Mouse (Mus musculus): Measurements from ENCODE around the gene Prl8a6. TPM values are rescaled to one million over a fixed set of nuclear protein-coding genes. Genes with fewer than 3 reads are reported as not detected.

Prl8a6 gene
- not detected for polyA plus RNA-seq (2015; fragmentation: Illumina TruSeq; extraction: RNeasy Lipid Tissue Mini Kit (QIAGEN cat#74804); ENCODE audit: insufficient read depth, low read depth, low replicate concordance)

GRCm38 (mm10) chr13:27438588-27438987, at the start of gene Prl8a6:
Prl8a6 (minus strand) TSS chr13:27438688.

GRCm38 (mm10) chr13:27390746-27391145, 47.7 kb downstream of the Prl8a6 start, which contains the start of gene Prl2b1:
Prl2b1 (minus strand) TSS chr13:27390846.

Other genes with a start within 250 kb of the Prl8a6 start
- gene Prl3c1, start 242.0 kb downstream of the Prl8a6 start, polyA plus RNA-seq (2015; fragmentation: Illumina TruSeq; extraction: RNeasy Lipid Tissue Mini Kit (QIAGEN cat#74804); ENCODE audit: insufficient read depth, low read depth, low replicate concordance): not detected
- not detected for gene Prl3b1, start 196.8 kb downstream of the Prl8a6 start, polyA plus RNA-seq (2015; fragmentation: Illumina TruSeq; extraction: RNeasy Lipid Tissue Mini Kit (QIAGEN cat#74804); ENCODE audit: insufficient read depth, low read depth, low replicate concordance)
- not detected for gene Prl3a1, start 179.3 kb downstream of the Prl8a6 start, polyA plus RNA-seq (2015; fragmentation: Illumina TruSeq; extraction: RNeasy Lipid Tissue Mini Kit (QIAGEN cat#74804); ENCODE audit: insufficient read depth, low read depth, low replicate concordance)
- not detected for gene Prl6a1, start 126.1 kb downstream of the Prl8a6 start, polyA plus RNA-seq (2015; fragmentation: Illumina TruSeq; extraction: RNeasy Lipid Tissue Mini Kit (QIAGEN cat#74804); ENCODE audit: insufficient read depth, low read depth, low replicate concordance)
- gene Prl8a2, start 93.0 kb downstream of the Prl8a6 start, polyA plus RNA-seq (2015; fragmentation: Illumina TruSeq; extraction: RNeasy Lipid Tissue Mini Kit (QIAGEN cat#74804); ENCODE audit: insufficient read depth, low read depth, low replicate concordance): not detected
- gene Prl2b1, start 47.8 kb downstream of the Prl8a6 start, polyA plus RNA-seq (2015; fragmentation: Illumina TruSeq; extraction: RNeasy Lipid Tissue Mini Kit (QIAGEN cat#74804); ENCODE audit: insufficient read depth, low read depth, low replicate concordance): not detected
- not detected for gene Prl8a8, start 74.5 kb upstream of the Prl8a6 start, polyA plus RNA-seq (2015; fragmentation: Illumina TruSeq; extraction: RNeasy Lipid Tissue Mini Kit (QIAGEN cat#74804); ENCODE audit: insufficient read depth, low read depth, low replicate concordance)
- not detected for gene Prl8a9, start 125.9 kb upstream of the Prl8a6 start, polyA plus RNA-seq (2015; fragmentation: Illumina TruSeq; extraction: RNeasy Lipid Tissue Mini Kit (QIAGEN cat#74804); ENCODE audit: insufficient read depth, low read depth, low replicate concordance)
- gene Prl8a1, start 143.5 kb upstream of the Prl8a6 start, polyA plus RNA-seq (2015; fragmentation: Illumina TruSeq; extraction: RNeasy Lipid Tissue Mini Kit (QIAGEN cat#74804); ENCODE audit: insufficient read depth, low read depth, low replicate concordance): not detected
- not detected for gene Prl7b1, start 171.9 kb upstream of the Prl8a6 start, polyA plus RNA-seq (2015; fragmentation: Illumina TruSeq; extraction: RNeasy Lipid Tissue Mini Kit (QIAGEN cat#74804); ENCODE audit: insufficient read depth, low read depth, low replicate concordance)
- not detected for gene Prl7a1, start 203.8 kb upstream of the Prl8a6 start, polyA plus RNA-seq (2015; fragmentation: Illumina TruSeq; extraction: RNeasy Lipid Tissue Mini Kit (QIAGEN cat#74804); ENCODE audit: insufficient read depth, low read depth, low replicate concordance)
- gene Prl7a2, start 229.3 kb upstream of the Prl8a6 start, polyA plus RNA-seq (2015; fragmentation: Illumina TruSeq; extraction: RNeasy Lipid Tissue Mini Kit (QIAGEN cat#74804); ENCODE audit: insufficient read depth, low read depth, low replicate concordance): not detected